Mouse (Mus musculus): ENCODE measurements around the gene Syn2. TPM values are rescaled to one million over a fixed set of nuclear protein-coding genes. Genes with fewer than 3 reads are reported as not detected.

The Syn2 gene
- polyA plus RNA-seq, 1 experiment from 2014 or later: 1.0 TPM

DNA sequence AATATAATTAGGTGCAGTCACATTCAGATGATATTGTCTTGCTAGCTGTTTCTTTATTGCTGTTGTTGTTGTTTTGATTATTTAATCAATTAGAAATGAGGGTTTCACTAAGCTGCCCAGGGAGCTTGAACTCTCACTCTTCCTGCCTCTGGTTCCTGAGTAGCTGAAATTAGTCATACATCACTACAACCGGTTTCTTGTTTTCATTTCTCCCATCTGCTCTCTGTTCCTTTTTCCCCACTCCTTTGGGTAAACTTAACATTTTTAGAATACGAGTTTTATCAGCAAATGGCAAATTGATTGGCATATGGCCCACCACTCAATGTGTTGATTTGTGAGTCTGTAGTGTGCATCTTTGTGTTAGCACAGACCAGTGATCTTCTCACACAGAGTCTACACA lies 172.4 kb downstream of the Syn2 start:
- 67% methylated on average over 2 of the region's 2 CpGs for WGBS
- Histone ChIP-seq H3K27ac (no peak overlapping the region), H3K4me3 (no peak overlapping the region), H3K36me3 (no peaks in the 10 kb centered on the region), H3K4me2 (no peak overlapping the region), H3K9ac (no peak overlapping the region), H3K9me3 (no peaks in the 10 kb centered on the region), H3K4me1 (peaks cover under 1% of the 10 kb centered on the region; the same call in 1 of the 2 replicates), H3K27me3 (no peaks in the 10 kb centered on the region)
- no peak for ATAC-seq (ENCODE audit: insufficient number of reproducible peaks, insufficient read depth, low FRiP score, low TSS enrichment, low read depth)

DNA sequence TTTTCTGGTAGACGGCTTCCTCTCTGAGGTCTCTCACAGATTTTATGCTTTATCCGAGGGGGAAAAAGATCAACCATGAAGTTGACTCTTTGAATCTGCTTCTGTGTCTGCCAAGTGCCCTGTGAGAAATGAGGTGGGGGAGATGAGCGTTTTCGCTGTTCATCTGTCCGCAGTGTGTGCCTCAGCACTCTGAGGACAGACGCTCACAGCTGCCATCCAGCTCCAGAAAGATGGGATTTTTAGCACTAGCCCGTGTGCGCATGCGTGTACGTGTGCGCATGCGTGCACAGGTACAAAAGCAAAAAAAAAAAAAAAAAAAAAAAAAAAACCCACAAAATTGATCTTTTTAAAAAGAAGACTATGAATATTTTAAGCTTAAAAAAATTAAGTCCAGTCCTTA lies 178.1 kb downstream of the Syn2 start:
- Histone ChIP-seq H3K9me3 (no peaks in the 10 kb centered on the region), H3K9ac (no peak overlapping the region), H3K4me2 (no peak overlapping the region), H3K4me1 (peaks cover 18% of the 10 kb centered on the region; the same call in 1 of the 2 replicates), H3K27me3 (no peaks in the 10 kb centered on the region), H3K36me3 (no peaks in the 10 kb centered on the region), H3K27ac (no peak overlapping the region), H3K4me3 (no peak overlapping the region)
- ATAC-seq (ENCODE audit: insufficient number of reproducible peaks, insufficient read depth, low FRiP score, low TSS enrichment, low read depth): no peak
- 68% methylated on average over 12 of the region's 12 CpGs for WGBS

DNA sequence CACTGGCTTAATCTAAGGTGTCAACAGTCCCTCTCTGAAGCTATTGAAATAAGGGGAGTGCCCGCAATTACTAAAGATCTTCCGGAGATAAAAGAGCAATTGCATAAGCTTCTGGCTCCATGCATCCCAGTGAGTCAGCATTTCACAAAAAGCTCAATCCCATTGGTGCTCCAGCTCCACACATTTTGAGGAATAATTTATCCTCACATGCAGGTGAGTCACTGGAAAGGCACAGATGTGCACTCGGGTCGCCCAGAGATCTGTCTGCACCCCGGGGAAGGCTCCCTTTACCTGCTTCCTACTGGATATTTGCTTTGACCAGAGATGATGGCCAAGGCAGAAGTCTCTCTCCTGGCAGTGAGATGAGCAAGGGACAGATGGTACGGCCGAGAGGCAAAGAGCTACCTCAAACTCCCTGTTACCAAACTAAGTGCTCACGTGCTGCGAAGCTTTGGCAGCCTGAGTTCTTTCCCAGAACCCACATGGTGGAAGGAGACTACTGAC lies 178.6 kb downstream of the Syn2 start:
- Histone ChIP-seq H3K4me3 (no peak overlapping the region), H3K36me3 (no peaks in the 10 kb centered on the region), H3K27me3 (no peaks in the 10 kb centered on the region), H3K9me3 (no peaks in the 10 kb centered on the region), H3K4me1 (peaks cover 19% of the 10 kb centered on the region; the same call in 1 of the 2 replicates), H3K4me2 (no peak overlapping the region), H3K9ac (no peak overlapping the region), H3K27ac (no peak overlapping the region)
- 76% methylated on average over 9 of the region's 9 CpGs for WGBS
- no peak for ATAC-seq (ENCODE audit: insufficient number of reproducible peaks, insufficient read depth, low FRiP score, low TSS enrichment, low read depth)

DNA sequence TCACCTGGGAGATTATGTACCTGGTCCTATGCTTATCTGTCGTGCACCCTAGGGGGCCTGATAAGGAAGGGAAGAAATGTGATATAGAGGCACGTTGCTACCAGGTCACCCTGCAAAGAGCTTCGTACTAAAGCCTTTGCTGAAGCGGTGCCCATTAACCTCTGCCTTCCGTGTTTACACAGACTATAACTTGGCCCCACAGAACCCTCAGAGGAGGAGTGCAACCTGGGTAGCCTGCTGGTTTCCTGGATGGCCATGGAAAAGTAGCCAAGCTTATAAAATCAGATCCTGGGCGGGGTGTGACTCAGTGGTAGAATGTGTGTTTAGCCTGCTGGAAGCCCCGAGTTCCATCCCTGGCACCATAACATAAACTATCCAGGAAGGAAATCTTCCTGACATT lies 179.2 kb downstream of the Syn2 start:
- no peaks in the 10 kb centered on the region for H3K27me3 ChIP-seq
- H3K9ac ChIP-seq: no peak overlapping the region
- H3K27ac ChIP-seq: no peak overlapping the region
- H3K36me3 ChIP-seq: no peaks in the 10 kb centered on the region
- no peak overlapping the region for H3K4me2 ChIP-seq
- ATAC-seq (ENCODE audit: insufficient number of reproducible peaks, insufficient read depth, low FRiP score, low TSS enrichment, low read depth): no peak
- peaks cover 19% of the 10 kb centered on the region; the same call in 1 of the 2 replicates for H3K4me1 ChIP-seq
- H3K4me3 ChIP-seq: no peak overlapping the region
- WGBS: 74% methylated on average over 7 of the region's 7 CpGs
- H3K9me3 ChIP-seq: no peaks in the 10 kb centered on the region

DNA sequence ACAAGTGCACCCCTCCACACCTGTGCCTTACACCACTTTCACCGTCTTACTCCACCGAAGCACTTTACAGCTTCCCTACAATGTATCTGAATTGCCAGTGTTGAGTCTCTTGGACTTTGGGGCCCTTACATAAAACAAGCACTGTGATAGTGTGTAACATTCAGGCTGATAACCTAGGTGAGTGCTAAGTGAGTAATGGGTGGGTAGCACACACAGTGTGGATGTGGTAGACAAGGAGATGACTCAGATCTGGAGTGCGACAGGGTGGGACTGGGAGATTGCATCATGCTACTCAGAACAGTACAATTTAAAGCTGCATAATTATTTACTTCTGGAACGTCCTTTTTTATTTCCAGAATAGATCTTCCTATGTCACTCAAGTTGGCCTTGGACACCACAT lies 181.1 kb downstream of the Syn2 start:
- no peaks in the 10 kb centered on the region for H3K36me3 ChIP-seq
- no peak for ATAC-seq (ENCODE audit: insufficient number of reproducible peaks, insufficient read depth, low FRiP score, low TSS enrichment, low read depth)
- H3K4me1 ChIP-seq: peaks cover 19% of the 10 kb centered on the region; the same call in 1 of the 2 replicates
- H3K27me3 ChIP-seq: no peaks in the 10 kb centered on the region
- WGBS: 80% methylated on average over 4 of the region's 4 CpGs
- H3K27ac ChIP-seq: no peak overlapping the region
- H3K4me3 ChIP-seq: no peak overlapping the region
- H3K9me3 ChIP-seq: no peaks in the 10 kb centered on the region
- no peak overlapping the region for H3K9ac ChIP-seq
- no peak overlapping the region for H3K4me2 ChIP-seq

DNA sequence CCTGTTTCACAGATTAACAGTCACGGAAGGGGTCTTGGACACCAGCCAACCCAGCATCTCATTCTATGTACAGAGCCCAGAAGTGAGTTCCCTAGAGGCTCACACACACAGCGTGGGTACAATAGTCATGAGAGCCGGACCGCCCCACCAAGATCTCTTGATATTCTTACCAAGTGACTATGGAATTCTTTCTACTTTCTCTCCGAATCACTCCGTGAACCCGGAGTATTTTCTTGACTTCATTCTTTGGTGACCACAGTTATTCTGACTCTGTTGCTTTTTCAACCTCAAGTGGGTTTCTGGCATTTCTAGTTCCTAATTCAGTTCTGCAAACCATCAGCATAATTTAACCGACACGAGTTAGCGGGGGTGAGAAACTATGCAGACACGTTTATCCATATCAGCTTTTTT lies 182.1 kb downstream of the Syn2 start:
- H3K4me2 ChIP-seq: no peak overlapping the region
- 47% methylated on average over 11 of the region's 11 CpGs for WGBS

DNA sequence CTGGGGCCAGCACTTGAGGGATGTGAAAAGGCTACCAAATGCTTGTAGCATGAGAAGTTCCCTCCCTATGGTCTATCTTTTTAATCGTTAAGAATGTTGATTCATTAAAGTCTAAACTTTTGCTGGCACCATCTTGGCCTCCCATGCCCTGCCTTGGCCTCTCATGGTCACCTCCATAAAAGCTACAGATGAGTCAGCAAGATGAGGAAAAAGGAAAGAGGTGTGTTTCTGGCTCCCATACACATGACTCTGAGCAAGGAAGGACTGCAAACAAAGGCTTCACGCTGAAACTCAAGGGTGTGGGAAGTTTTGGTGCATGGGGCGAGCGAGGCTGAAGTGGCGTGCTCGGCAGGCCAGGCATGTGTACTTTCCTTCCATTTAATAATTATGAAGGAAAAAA lies 184.1 kb downstream of the Syn2 start:
- H3K4me3 ChIP-seq: no peak overlapping the region
- ATAC-seq (ENCODE audit: insufficient number of reproducible peaks, insufficient read depth, low FRiP score, low TSS enrichment, low read depth): no peak
- no peak overlapping the region for H3K9ac ChIP-seq
- no peaks in the 10 kb centered on the region for H3K36me3 ChIP-seq
- H3K9me3 ChIP-seq: no peaks in the 10 kb centered on the region
- H3K4me2 ChIP-seq: no peak overlapping the region
- 91% methylated on average over 6 of the region's 6 CpGs for WGBS
- no peaks in the 10 kb centered on the region for H3K27me3 ChIP-seq
- H3K27ac ChIP-seq: no peak overlapping the region
- 0 out of 2 replicates have a peak, but pooled peaks cover 12% of the 10 kb centered on the region for H3K4me1 ChIP-seq

More for the DNA sequence above, 182.1 kb downstream of the Syn2 start:
- H3K27ac ChIP-seq: no peak overlapping the region
- no peaks in the 10 kb centered on the region for H3K9me3 ChIP-seq
- no peak for ATAC-seq (ENCODE audit: insufficient number of reproducible peaks, insufficient read depth, low FRiP score, low TSS enrichment, low read depth)
- H3K27me3 ChIP-seq: no peaks in the 10 kb centered on the region
- no peak overlapping the region for H3K4me3 ChIP-seq
- H3K4me1 ChIP-seq: peaks cover 19% of the 10 kb centered on the region; the same call in 1 of the 2 replicates
- H3K9ac ChIP-seq: no peak overlapping the region
- H3K36me3 ChIP-seq: no peaks in the 10 kb centered on the region

DNA sequence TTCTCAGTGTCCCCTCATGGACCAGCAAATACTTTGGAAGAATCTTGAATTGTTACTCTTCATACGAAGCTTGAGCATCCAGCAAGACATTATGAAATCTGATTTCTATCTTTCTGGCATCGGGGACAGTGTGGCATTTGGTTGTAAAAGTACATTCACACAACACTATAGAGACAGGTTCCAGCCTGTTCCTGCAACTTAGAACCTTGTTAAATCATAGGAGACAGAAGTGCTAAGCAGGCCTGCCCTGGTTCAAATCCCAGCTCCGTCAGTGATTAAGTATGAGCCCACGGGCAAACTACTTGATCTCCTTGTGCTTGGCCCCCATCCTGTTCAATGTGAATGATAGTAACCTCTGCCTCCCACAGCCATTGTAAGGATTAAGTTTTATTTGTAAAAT lies 185.0 kb downstream of the Syn2 start:
- H3K9me3 ChIP-seq: no peaks in the 10 kb centered on the region
- 86% methylated on average over 4 of the region's 4 CpGs for WGBS
- no peaks in the 10 kb centered on the region for H3K27me3 ChIP-seq
- H3K27ac ChIP-seq: no peak overlapping the region
- no peak overlapping the region for H3K4me3 ChIP-seq
- ATAC-seq (ENCODE audit: insufficient number of reproducible peaks, insufficient read depth, low FRiP score, low TSS enrichment, low read depth): no peak
- no peak overlapping the region for H3K4me2 ChIP-seq
- H3K36me3 ChIP-seq: no peaks in the 10 kb centered on the region
- no peak overlapping the region for H3K9ac ChIP-seq
- 0 out of 2 replicates have a peak, but pooled peaks cover 12% of the 10 kb centered on the region for H3K4me1 ChIP-seq

DNA sequence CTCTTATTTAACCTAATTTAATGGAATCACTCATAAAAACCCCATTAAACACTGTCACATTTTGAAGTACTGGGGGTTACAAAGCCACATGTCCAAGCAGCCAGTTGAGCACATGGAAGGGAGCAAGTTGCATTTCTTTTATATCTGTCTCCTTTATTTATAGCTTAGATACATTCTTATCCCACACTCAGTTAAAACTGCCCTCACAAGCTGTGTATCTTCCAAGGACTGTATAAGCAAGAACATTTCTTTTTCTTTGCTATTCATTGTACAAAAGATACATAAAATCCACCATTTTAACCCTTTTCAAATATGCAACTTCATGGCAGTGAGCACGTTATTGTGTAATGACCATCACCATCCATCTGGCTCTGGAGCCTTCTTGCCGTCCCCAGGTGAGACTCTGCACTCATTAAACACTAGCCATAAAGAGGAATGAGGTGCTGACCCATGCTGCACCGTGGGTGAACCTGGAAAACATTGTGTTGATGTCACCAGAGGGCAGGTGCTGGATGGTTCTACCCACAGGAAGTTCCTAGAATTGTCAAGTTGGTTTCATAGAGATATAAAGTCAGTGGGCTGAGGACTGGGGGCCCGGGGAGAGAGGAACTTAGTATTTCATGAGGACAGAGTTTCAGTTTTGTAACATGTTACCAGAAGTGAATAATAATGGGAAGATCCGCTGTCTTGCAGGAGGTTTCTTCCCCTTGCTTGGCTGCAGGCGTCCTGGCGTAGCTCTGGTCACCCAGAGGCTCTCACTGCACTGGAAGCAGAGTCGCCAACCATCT lies 186.4 kb downstream of the Syn2 start:
- Histone ChIP-seq H3K36me3 (no peaks in the 10 kb centered on the region), H3K4me2 (no peak overlapping the region), H3K4me3 (no peak overlapping the region), H3K9me3 (no peaks in the 10 kb centered on the region), H3K4me1 (0 out of 2 replicates have a peak, but pooled peaks cover 12% of the 10 kb centered on the region), H3K27ac (no peak overlapping the region), H3K27me3 (no peaks in the 10 kb centered on the region), H3K9ac (no peak overlapping the region)
- 83% methylated on average over 8 of the region's 8 CpGs for WGBS
- no peak for ATAC-seq (ENCODE audit: insufficient number of reproducible peaks, insufficient read depth, low FRiP score, low TSS enrichment, low read depth)

DNA sequence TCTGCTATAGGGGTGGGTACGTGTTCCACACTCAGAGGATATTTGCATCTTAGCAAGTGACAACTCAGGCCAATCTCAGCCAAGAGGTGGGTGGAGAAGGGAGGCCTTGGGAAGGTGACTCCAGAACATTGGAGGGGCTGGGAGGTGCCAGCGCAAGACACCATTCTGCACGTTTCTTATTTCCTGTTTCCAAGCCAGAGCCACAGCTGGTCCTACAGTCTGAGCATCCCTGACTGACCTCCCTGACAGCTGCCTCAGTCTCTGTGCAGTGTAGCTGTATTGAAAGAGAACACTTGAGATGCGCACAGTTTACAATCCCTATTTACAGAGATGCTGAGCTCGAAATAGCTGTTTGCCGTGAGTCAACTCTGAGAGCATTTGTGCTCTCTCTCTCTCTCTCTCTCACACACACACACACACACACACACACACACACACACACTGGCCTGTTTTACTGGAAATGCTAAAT lies 187.2 kb downstream of the Syn2 start:
- WGBS: 68% methylated on average over 6 of the region's 6 CpGs
- Histone ChIP-seq H3K27ac (no peak overlapping the region), H3K27me3 (no peaks in the 10 kb centered on the region), H3K4me2 (no peak overlapping the region), H3K9ac (no peak overlapping the region), H3K36me3 (no peaks in the 10 kb centered on the region), H3K4me1 (0 out of 2 replicates have a peak, but pooled peaks cover 8% of the 10 kb centered on the region), H3K4me3 (no peak overlapping the region), H3K9me3 (no peaks in the 10 kb centered on the region)
- no peak for ATAC-seq (ENCODE audit: insufficient number of reproducible peaks, insufficient read depth, low FRiP score, low TSS enrichment, low read depth)

DNA sequence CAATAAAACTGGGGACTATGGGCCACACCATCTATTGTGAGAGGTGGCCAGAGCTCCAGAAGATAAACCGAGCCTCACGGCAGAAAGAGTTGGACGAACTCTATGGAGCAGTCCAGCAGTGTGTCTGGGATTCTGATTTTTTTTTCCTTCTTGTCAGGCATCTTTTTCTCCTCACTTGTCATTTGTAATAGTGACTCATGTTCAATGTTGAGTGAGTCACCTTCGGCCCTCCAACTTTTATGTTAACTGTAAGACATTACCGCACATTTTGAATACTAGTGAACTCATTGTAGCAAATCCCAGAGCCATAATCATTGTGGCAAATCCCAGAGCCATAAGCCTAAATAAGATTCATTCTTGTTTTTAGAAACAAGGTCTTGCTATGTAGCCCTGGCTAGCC lies 188.3 kb downstream of the Syn2 start:
- Histone ChIP-seq H3K4me3 (no peak overlapping the region), H3K9ac (no peak overlapping the region), H3K4me2 (no peak overlapping the region), H3K27me3 (no peaks in the 10 kb centered on the region), H3K27ac (no peak overlapping the region), H3K4me1 (no peaks in the 10 kb centered on the region), H3K36me3 (no peaks in the 10 kb centered on the region), H3K9me3 (peaks cover 5% of the 10 kb centered on the region; the same call in 1 of the 2 replicates)
- ATAC-seq (ENCODE audit: insufficient number of reproducible peaks, insufficient read depth, low FRiP score, low TSS enrichment, low read depth): no peak
- WGBS: 96% methylated on average over 5 of the region's 5 CpGs

DNA sequence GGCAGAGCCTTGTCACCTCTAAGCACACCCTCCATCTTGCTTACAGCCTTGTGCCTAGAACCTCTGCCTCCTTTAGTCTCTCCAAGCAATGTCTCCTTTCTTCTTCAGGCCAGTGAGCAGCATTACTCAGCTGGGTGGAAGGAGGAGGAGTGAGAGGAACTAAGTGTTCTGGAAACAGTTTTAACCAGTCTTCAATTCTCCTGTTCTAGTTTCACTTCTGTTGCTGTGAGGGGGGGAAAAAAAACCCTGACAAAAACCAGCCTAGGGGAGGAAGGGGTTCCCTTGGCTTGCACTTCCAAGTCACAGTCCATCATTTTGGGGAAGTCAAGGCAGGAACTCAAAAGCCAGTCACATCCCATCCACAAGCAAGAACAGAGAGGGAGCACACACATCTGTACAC lies 196.3 kb downstream of the Syn2 start:
- Histone ChIP-seq H3K9ac (no peak overlapping the region), H3K27ac (no peak overlapping the region), H3K27me3 (no peaks in the 10 kb centered on the region), H3K4me3 (no peak overlapping the region), H3K9me3 (peaks cover 8% of the 10 kb centered on the region; the same call in 1 of the 2 replicates), H3K4me2 (no peak overlapping the region), H3K36me3 (no peaks in the 10 kb centered on the region), H3K4me1 (peaks cover 5% of the 10 kb centered on the region; the same call in 1 of the 2 replicates)
- no peak for ATAC-seq (ENCODE audit: insufficient number of reproducible peaks, insufficient read depth, low FRiP score, low TSS enrichment, low read depth)
